Mouse (Mus musculus): ENCODE measurements around the gene E030018B13Rik.

- TF ChIP-seq GATA1 (IDR thresholded peaks at IDR 0.05; ENCODE audit: borderline replicate concordance, low read length) (no peak), TAL1 (conservative IDR thresholded peaks at IDR 0.05; ENCODE audit: low read depth, low read length) (no peak)
These were observed 17.9 kb downstream of the E030018B13Rik start for GRCm38 (mm10) chr7:63934530-63934929.
